ENCODE assay signal across 23 mouse cellular contexts in the genomic region with DNA sequence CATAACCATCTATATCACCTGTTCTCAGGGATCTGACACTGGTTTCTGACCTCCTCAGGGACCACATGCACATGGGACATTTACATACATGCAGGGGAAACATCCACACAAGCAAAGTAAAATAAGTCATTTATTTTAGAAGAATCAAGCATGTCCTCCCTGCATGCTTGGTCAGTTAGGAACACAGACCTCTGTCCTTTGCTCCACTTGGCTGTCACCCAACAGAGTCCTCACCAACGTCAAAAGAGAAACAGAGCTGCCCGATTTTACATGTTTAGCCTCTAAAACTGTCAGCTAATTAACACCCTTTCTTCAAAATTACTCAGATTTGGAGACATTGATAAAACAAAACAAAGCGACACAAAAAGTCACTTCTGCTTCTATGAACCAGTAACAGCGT.
DNase-seq lines count a peak whose midpoint lies in the region; ATAC-seq lines count a peak whose summit lies in the region.
"Had no signal": no experiment of that assay in that cellular context is flagged by ENCODE, and none has a peak within 500 bp of the region (broad histone marks: within the 10 kb centered on the region; RNA-seq: fewer than 3 reads in every experiment).

No protein-coding gene starts in this region.

- no peaks in the 10 kb centered on the region for H3K36me3 ChIP-seq in kidney, embryonic 15.5 days
- H3K36me3 ChIP-seq in intestine, embryonic 16.5 days (ENCODE audit: control insufficient read depth, insufficient read depth, low read length), result no peaks in the 10 kb centered on the region
- H3K36me3 ChIP-seq: embryonic facial prominence, embryonic 12.5 days; heart, embryonic 10.5 days; midbrain, embryonic 12.5 days; neural tube, embryonic 15.5 days had no signal

- DNase-seq in adrenal gland, postnatal 14 days, result peak; percentile 4
- DNase-seq in adrenal gland, postnatal 25 days, result no peak
- DNase-seq in kidney, adult 18-20 months, result peak; percentile 68
- peak; percentile 2 for DNase-seq in NIH3T3 (ENCODE audit: low read depth)
- DNase-seq in kidney, postnatal 10 days, result peak; percentile 69
- DNase-seq in left cerebral cortex, adult 9 months (ENCODE audit: low spot score in 2 of 2), result no peak
- DNase-seq: cerebellum, adult 18-20 months; cerebellum, postnatal 14 days; gastrocnemius, postnatal 36 days; heart, postnatal 36 days; lung, adult 2 months; lung, postnatal 14 days; right cerebral cortex, adult 18-20 months; right cerebral cortex, postnatal 4 days; thymus, postnatal 25 days had no signal

- H3K27ac ChIP-seq in kidney, embryonic 15.5 days, result no peak overlapping the region
- no peak overlapping the region for H3K27ac ChIP-seq in intestine, embryonic 16.5 days (ENCODE audit: low read length)
- H3K27ac ChIP-seq: embryonic facial prominence, embryonic 12.5 days; heart, embryonic 10.5 days; hindbrain, embryonic 14.5 days; midbrain, embryonic 12.5 days; neural tube, embryonic 15.5 days had no signal

- H3K4me3 ChIP-seq in kidney, embryonic 15.5 days (replicated peaks), result no peak overlapping the region
- H3K4me3 ChIP-seq in intestine, embryonic 16.5 days (ENCODE audit: low read length), result no peak overlapping the region
- H3K4me3 ChIP-seq: embryonic facial prominence, embryonic 12.5 days; heart, embryonic 10.5 days; midbrain, embryonic 12.5 days; neural tube, embryonic 15.5 days had no signal

- ATAC-seq in kidney, embryonic 15.5 days (replicated peaks; ENCODE audit: low FRiP score), result no peak
- ATAC-seq in intestine, embryonic 16.5 days, result no peak
- ATAC-seq: inflammation-experienced regulatory T-cells, adult 6 months had no signal

- WGBS in kidney, embryonic 15.5 days, result 49% methylated on average over 4 of the region's 4 CpGs
- WGBS in intestine, embryonic 16.5 days, result 70% methylated on average over 4 of the region's 4 CpGs

- no peak overlapping the region for H3K4me2 ChIP-seq in kidney, embryonic 15.5 days
- no peak overlapping the region for H3K4me2 ChIP-seq in intestine, embryonic 16.5 days (ENCODE audit: low read depth, low read length)
- H3K4me2 ChIP-seq: embryonic facial prominence, embryonic 12.5 days; hindbrain, embryonic 14.5 days; midbrain, embryonic 12.5 days; neural tube, embryonic 15.5 days had no signal

- no peaks in the 10 kb centered on the region for H3K27me3 ChIP-seq in kidney, embryonic 15.5 days
- no peaks in the 10 kb centered on the region for H3K27me3 ChIP-seq in intestine, embryonic 16.5 days (replicated peaks; ENCODE audit: control insufficient read depth, insufficient read depth, low read length)
- H3K27me3 ChIP-seq: embryonic facial prominence, embryonic 12.5 days; midbrain, embryonic 12.5 days; neural tube, embryonic 15.5 days had no signal

- H3K9me3 ChIP-seq in kidney, embryonic 15.5 days (replicated peaks), result no peaks in the 10 kb centered on the region
- H3K9me3 ChIP-seq in intestine, embryonic 16.5 days (ENCODE audit: control insufficient read depth, low read length), result no peaks in the 10 kb centered on the region
- H3K9me3 ChIP-seq: heart, embryonic 10.5 days; neural tube, embryonic 15.5 days had no signal

- H3K9ac ChIP-seq in kidney, embryonic 15.5 days, result no peak overlapping the region
- no peak overlapping the region for H3K9ac ChIP-seq in intestine, embryonic 16.5 days (ENCODE audit: low read depth, low read length)
- H3K9ac ChIP-seq: embryonic facial prominence, embryonic 12.5 days; hindbrain, embryonic 14.5 days; midbrain, embryonic 12.5 days; neural tube, embryonic 15.5 days had no signal

- H3K4me1 ChIP-seq in kidney, embryonic 15.5 days, result no peaks in the 10 kb centered on the region
- no peaks in the 10 kb centered on the region for H3K4me1 ChIP-seq in intestine, embryonic 16.5 days (ENCODE audit: control insufficient read depth, insufficient read depth, low read length)
- H3K4me1 ChIP-seq: embryonic facial prominence, embryonic 12.5 days; heart, embryonic 10.5 days; midbrain, embryonic 12.5 days; neural tube, embryonic 15.5 days had no signal

Comparison
In these comparisons a context has a peak if more than half of its experiments do, and no peak if none do; other contexts are left out.
1. DNase-seq: peak in adrenal gland, postnatal 14 days (single experiment), kidney, adult 18-20 months (single experiment), NIH3T3 (single experiment) and kidney, postnatal 10 days (single experiment); none in adrenal gland, postnatal 25 days (single experiment) and left cerebral cortex, adult 9 months (0 of 2).